Mouse (Mus musculus) heart, postnatal 0 days (tissue): ENCODE data around the gene Mrtfa.

ENCODE experiments used
- CTCF ChIP-seq: IDR thresholded peaks from 2 replicates; pipeline ENCODE4 v1.5.1; 2016; ENCODE audit warnings: antibody characterized with exemption, control low read depth, low read depth
- EP300 ChIP-seq: IDR thresholded peaks from 2 replicates; pipeline ENCODE4 v1.6.1; 2016; ENCODE audit warnings: antibody characterized with exemption, low read depth

DNA sequence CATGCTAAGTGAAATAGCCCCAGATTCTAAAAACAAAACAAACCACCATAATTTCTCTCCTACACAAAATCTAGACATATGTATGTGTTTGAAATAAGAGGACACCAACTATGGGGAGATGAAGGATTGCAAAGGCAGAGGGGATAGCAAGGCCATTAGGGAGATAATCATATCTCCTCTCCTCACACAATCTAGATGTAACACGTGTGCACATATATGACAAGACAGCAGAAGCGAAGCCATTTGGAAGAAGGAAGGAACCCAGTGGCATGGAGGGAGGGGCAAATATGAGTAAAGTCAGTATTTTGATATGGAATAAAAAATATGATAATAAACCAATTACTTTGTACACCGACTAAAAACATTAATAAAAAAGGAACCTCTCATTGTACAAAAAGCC lies 91.9 kb downstream of the Mrtfa start:
- TF ChIP-seq CTCF (no peak), EP300 (no peak)
